Mouse (Mus musculus): Measurements from ENCODE around the gene Trib3. TPM values are rescaled to one million over a fixed set of nuclear protein-coding genes. Genes with fewer than 3 reads are reported as not detected.
A peak's percentile ranks its signal among the peaks of the same experiment; 100 is the strongest.

Gene Trib3
- polyA plus RNA-seq, 1 experiment: 23.5 TPM

GRCm38 (mm10) chr2:152373547-152373946 is 29.7 kb upstream of the Trib3 start:
- H3K27me3 ChIP-seq (ENCODE audit: control insufficient read depth, insufficient read depth, low read length): peaks cover 14% of the 10 kb centered on the region
- no peak overlapping the region for H3K4me3 ChIP-seq (ENCODE audit: low read depth, low read length)
- TF ChIP-seq POLR2A (IDR thresholded peaks at IDR 0.05; ENCODE audit: low read depth, low read length): no peak
- no peak for TF ChIP-seq CTCF (IDR thresholded peaks at IDR 0.05; ENCODE audit: extremely low read depth, insufficient read length, insufficient replicate concordance, low read depth, low read length)
- WGBS: 60% methylated on average over 9 of the region's 9 CpGs
- no peaks in the 10 kb centered on the region for H3K36me3 ChIP-seq (ENCODE audit: control insufficient read depth, insufficient read depth, low read length)
- no peak overlapping the region for H3K27ac ChIP-seq (ENCODE audit: insufficient read depth, low read depth, low read length)
- H3K4me1 ChIP-seq (ENCODE audit: control insufficient read depth, insufficient read depth, insufficient read length, low read length): no peaks in the 10 kb centered on the region; the same call in 1 of the 2 replicates

GRCm38 (mm10) chr2:152372661-152373060 is 28.8 kb upstream of the Trib3 start:
- no peak overlapping the region for H3K4me3 ChIP-seq (ENCODE audit: low read depth, low read length)
- WGBS: 38% methylated on average over 4 of the region's 4 CpGs
- no peaks in the 10 kb centered on the region for H3K36me3 ChIP-seq (ENCODE audit: control insufficient read depth, insufficient read depth, low read length)
- H3K4me1 ChIP-seq (ENCODE audit: control insufficient read depth, insufficient read depth, insufficient read length, low read length): no peaks in the 10 kb centered on the region; the same call in 1 of the 2 replicates
- TF ChIP-seq CTCF (IDR thresholded peaks at IDR 0.05; ENCODE audit: extremely low read depth, insufficient read length, insufficient replicate concordance, low read depth, low read length) (no peak), POLR2A (IDR thresholded peaks at IDR 0.05; ENCODE audit: low read depth, low read length) (no peak)
- H3K27me3 ChIP-seq (ENCODE audit: control insufficient read depth, insufficient read depth, low read length): peaks cover 14% of the 10 kb centered on the region
- H3K27ac ChIP-seq (ENCODE audit: insufficient read depth, low read depth, low read length): no peak overlapping the region

GRCm38 (mm10) chr2:152372104-152372503 is 28.3 kb upstream of the Trib3 start:
- peaks cover 14% of the 10 kb centered on the region for H3K27me3 ChIP-seq (ENCODE audit: control insufficient read depth, insufficient read depth, low read length)
- no peak for TF ChIP-seq CTCF (IDR thresholded peaks at IDR 0.05; ENCODE audit: extremely low read depth, insufficient read length, insufficient replicate concordance, low read depth, low read length)
- no peak for TF ChIP-seq POLR2A (IDR thresholded peaks at IDR 0.05; ENCODE audit: low read depth, low read length)
- WGBS: 70% methylated on average over 7 of the region's 7 CpGs

GRCm38 (mm10) chr2:152368532-152369140 is 24.8 kb upstream of the Trib3 start:
- Histone ChIP-seq H3K4me3 (ENCODE audit: low read depth, low read length) (no peak overlapping the region), H3K27ac (ENCODE audit: insufficient read depth, low read depth, low read length) (no peak overlapping the region), H3K27me3 (ENCODE audit: control insufficient read depth, insufficient read depth, low read length) (no peaks in the 10 kb centered on the region), H3K36me3 (ENCODE audit: control insufficient read depth, insufficient read depth, low read length) (no peaks in the 10 kb centered on the region), H3K4me1 (ENCODE audit: control insufficient read depth, insufficient read depth, insufficient read length, low read length) (peaks cover 3% of the 10 kb centered on the region; the same call in 1 of the 2 replicates)
- WGBS: 31% methylated on average over 14 of the region's 14 CpGs
- TF ChIP-seq CTCF (IDR thresholded peaks at IDR 0.05; ENCODE audit: extremely low read depth, insufficient read length, insufficient replicate concordance, low read depth, low read length): peak; percentile 96; the same call in 1 of the 2 replicates
- no peak for TF ChIP-seq POLR2A (IDR thresholded peaks at IDR 0.05; ENCODE audit: low read depth, low read length)

More at GRCm38 (mm10) chr2:152372104-152372503, 28.3 kb upstream of the Trib3 start:
- no peak overlapping the region for H3K4me3 ChIP-seq (ENCODE audit: low read depth, low read length)
- no peaks in the 10 kb centered on the region; the same call in 1 of the 2 replicates for H3K4me1 ChIP-seq (ENCODE audit: control insufficient read depth, insufficient read depth, insufficient read length, low read length)
- H3K36me3 ChIP-seq (ENCODE audit: control insufficient read depth, insufficient read depth, low read length): no peaks in the 10 kb centered on the region
- no peak overlapping the region for H3K27ac ChIP-seq (ENCODE audit: insufficient read depth, low read depth, low read length)

GRCm38 (mm10) chr2:152367917-152368316 is 24.1 kb upstream of the Trib3 start:
- no peak for TF ChIP-seq POLR2A (IDR thresholded peaks at IDR 0.05; ENCODE audit: low read depth, low read length)
- no peak for TF ChIP-seq CTCF (IDR thresholded peaks at IDR 0.05; ENCODE audit: extremely low read depth, insufficient read length, insufficient replicate concordance, low read depth, low read length)
- 62% methylated on average over 5 of the region's 5 CpGs for WGBS
- H3K27me3 ChIP-seq (ENCODE audit: control insufficient read depth, insufficient read depth, low read length): no peaks in the 10 kb centered on the region
- H3K27ac ChIP-seq (ENCODE audit: insufficient read depth, low read depth, low read length): no peak overlapping the region
- H3K36me3 ChIP-seq (ENCODE audit: control insufficient read depth, insufficient read depth, low read length): no peaks in the 10 kb centered on the region
- peaks cover 3% of the 10 kb centered on the region; the same call in 1 of the 2 replicates for H3K4me1 ChIP-seq (ENCODE audit: control insufficient read depth, insufficient read depth, insufficient read length, low read length)
- no peak overlapping the region for H3K4me3 ChIP-seq (ENCODE audit: low read depth, low read length)

- TF ChIP-seq CTCF (IDR thresholded peaks at IDR 0.05; ENCODE audit: extremely low read depth, insufficient read length, insufficient replicate concordance, low read depth, low read length) (peak; percentile 90), POLR2A (IDR thresholded peaks at IDR 0.05; ENCODE audit: low read depth, low read length) (no peak)
- Histone ChIP-seq H3K27me3 (ENCODE audit: control insufficient read depth, insufficient read depth, low read length) (no peaks in the 10 kb centered on the region), H3K4me3 (ENCODE audit: low read depth, low read length) (peak overlapping the region; percentile 11), H3K36me3 (ENCODE audit: control insufficient read depth, insufficient read depth, low read length) (no peaks in the 10 kb centered on the region), H3K4me1 (ENCODE audit: control insufficient read depth, insufficient read depth, insufficient read length, low read length) (peaks cover 27% of the 10 kb centered on the region; the same call in 1 of the 2 replicates), H3K27ac (ENCODE audit: insufficient read depth, low read depth, low read length) (peak overlapping the region; percentile 62)
- WGBS: 6% methylated on average over 17 of the region's 17 CpGs
Observed at GRCm38 (mm10) chr2:152363245-152364147, 19.7 kb upstream of the Trib3 start.

GRCm38 (mm10) chr2:152361193-152361592 is 17.4 kb upstream of the Trib3 start:
- no peak for TF ChIP-seq POLR2A (IDR thresholded peaks at IDR 0.05; ENCODE audit: low read depth, low read length)
- no peak for TF ChIP-seq CTCF (IDR thresholded peaks at IDR 0.05; ENCODE audit: extremely low read depth, insufficient read length, insufficient replicate concordance, low read depth, low read length)
- no peak overlapping the region for H3K4me3 ChIP-seq (ENCODE audit: low read depth, low read length)
- H3K36me3 ChIP-seq (ENCODE audit: control insufficient read depth, insufficient read depth, low read length): no peaks in the 10 kb centered on the region
- H3K27me3 ChIP-seq (ENCODE audit: control insufficient read depth, insufficient read depth, low read length): no peaks in the 10 kb centered on the region
- 92% methylated on average over 8 of the region's 8 CpGs for WGBS
- peaks cover 27% of the 10 kb centered on the region; the same call in 1 of the 2 replicates for H3K4me1 ChIP-seq (ENCODE audit: control insufficient read depth, insufficient read depth, insufficient read length, low read length)
- H3K27ac ChIP-seq (ENCODE audit: insufficient read depth, low read depth, low read length): 0 out of 2 replicates have a peak overlapping the region, but pooled peaks have one; percentile 82

Measured in small intestine, adult 2 months (tissue).